14 mouse cellular contexts compared by ENCODE assay signal in the genomic region with DNA sequence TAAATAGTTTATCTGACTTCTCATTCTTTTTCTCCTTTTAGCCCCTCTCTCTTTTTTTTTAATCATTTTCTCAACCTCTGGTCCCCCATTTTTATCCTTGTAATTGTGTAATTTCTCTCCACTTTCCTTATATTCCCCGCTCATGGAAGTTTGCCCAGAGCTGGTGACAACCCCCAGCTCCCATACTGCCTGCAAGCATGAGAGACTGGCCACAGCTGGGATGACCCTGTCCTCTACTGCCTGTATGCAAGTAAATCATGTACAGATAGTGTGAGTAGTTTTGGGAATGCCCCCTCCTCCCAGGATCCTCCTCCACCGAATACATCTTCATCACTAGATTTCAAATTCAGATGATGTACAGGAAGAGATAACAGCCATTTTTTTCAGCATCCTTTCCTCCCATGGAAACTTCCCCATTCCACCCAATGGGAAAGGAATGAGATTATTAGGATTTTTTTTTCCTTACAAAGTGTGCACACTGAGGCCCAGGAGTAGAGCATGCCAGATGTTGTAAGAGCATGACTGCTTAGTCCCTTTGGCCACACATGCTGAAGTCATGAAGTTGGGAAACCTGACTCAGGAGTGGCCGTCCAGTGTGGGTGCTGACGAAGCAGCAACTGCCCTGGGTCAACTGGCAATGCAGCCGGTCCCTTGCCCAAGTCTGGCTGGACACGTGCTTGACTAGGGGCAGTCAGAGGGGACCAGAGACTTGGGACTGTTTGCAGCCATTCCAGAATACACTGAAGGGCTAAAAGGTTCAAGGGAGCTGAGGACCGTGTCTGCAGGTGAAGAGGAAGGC.
DNase-seq lines count a peak whose midpoint lies in the region; TF ChIP-seq lines count a peak whose summit lies in the region.
"Had no signal": no experiment of that assay in that cellular context is flagged by ENCODE, and none has a peak within 500 bp of the region (broad histone marks: within the 10 kb centered on the region; RNA-seq: fewer than 3 reads in every experiment).

No protein-coding gene starts in this region.

- no peak for TF ChIP-seq POLR2A in kidney, adult 2 months (IDR thresholded peaks at IDR 0.05; ENCODE audit: low read depth, low read length)

- DNase-seq in adrenal gland, adult 2 months: peak; percentile 66
- no peak for DNase-seq in adrenal gland, postnatal 4 days (ENCODE audit: low spot score in 2 of 2)
- DNase-seq in kidney, adult 2 months: peak; percentile 9
- no peak for DNase-seq in kidney, postnatal 10 days
- DNase-seq in ovary, postnatal 36 days (ENCODE audit: low spot score): peak; percentile 20
- no peak for DNase-seq in ovary, postnatal 14 days (ENCODE audit: low spot score)
- no peak for DNase-seq in cerebellum, adult 11 months
- DNase-seq: cerebellum, adult 11-12 months; layer of hippocampus, postnatal 36 days; right cerebral cortex, postnatal 4 days; thymus, postnatal 25 days had no signal

- no peak for TF ChIP-seq CTCF in kidney, adult 2 months (conservative IDR thresholded peaks at IDR 0.05; ENCODE audit: insufficient read depth, insufficient read length, low read depth, low read length)

- H3K27ac ChIP-seq in kidney, adult 2 months (ENCODE audit: insufficient read depth, low read depth, low read length): no peak overlapping the region
- peak overlapping the region; percentile 32 for H3K27ac ChIP-seq in macrophage
- H3K27ac ChIP-seq: liver, embryonic 15.5 days; midbrain, embryonic 12.5 days had no signal

- no peaks in the 10 kb centered on the region for H3K79me2 ChIP-seq in macrophage (ENCODE audit: inconsistent target)

- no peaks in the 10 kb centered on the region for H3K4me1 ChIP-seq in kidney, adult 2 months (ENCODE audit: control insufficient read depth, insufficient read depth, low read length)
- H3K4me1 ChIP-seq: liver, embryonic 15.5 days had no signal

- no peaks in the 10 kb centered on the region for H3K36me3 ChIP-seq in kidney, adult 2 months (ENCODE audit: control insufficient read depth, insufficient read depth, low read length)
- H3K36me3 ChIP-seq in macrophage (ENCODE audit: inconsistent target): no peaks in the 10 kb centered on the region
- H3K36me3 ChIP-seq: liver, embryonic 15.5 days; midbrain, embryonic 12.5 days had no signal

- H3K27me3 ChIP-seq in kidney, adult 2 months (replicated peaks; ENCODE audit: control insufficient read depth, insufficient read depth, low read length): no peaks in the 10 kb centered on the region
- H3K27me3 ChIP-seq: liver, embryonic 15.5 days; midbrain, embryonic 12.5 days had no signal

- no peak overlapping the region for H3K4me3 ChIP-seq in kidney, adult 2 months (ENCODE audit: insufficient read depth, low read depth, low read length)
- H3K4me3 ChIP-seq in macrophage (ENCODE audit: inconsistent target): no peak overlapping the region
- H3K4me3 ChIP-seq: liver, embryonic 15.5 days; midbrain, embryonic 12.5 days had no signal

- WGBS in kidney, adult 2 months: 64% methylated on average over 7 of the region's 7 CpGs
- 83% methylated on average over 7 of the region's 7 CpGs for WGBS in macrophage (ENCODE audit: missing documents)

Comparison
In these comparisons a context has a peak if more than half of its experiments do, and no peak if none do; other contexts are left out.
1. DNase-seq: peak in adrenal gland, adult 2 months (single experiment), kidney, adult 2 months (single experiment) and ovary, postnatal 36 days (single experiment); none in adrenal gland, postnatal 4 days (0 of 2), kidney, postnatal 10 days (single experiment), ovary, postnatal 14 days (single experiment) and cerebellum, adult 11 months (single experiment).